Mouse (Mus musculus): Measurements from ENCODE around the gene Syne4. TPM values are rescaled to one million over a fixed set of nuclear protein-coding genes. Genes with fewer than 3 reads are reported as not detected.
A peak's percentile ranks its signal among the peaks of the same experiment; 100 is the strongest.

Gene Syne4
- polyA plus RNA-seq, 1 experiment from 2014 or later: 60.5 TPM

- peak within 1 kb of the TSS; percentile 74 for H3K4me2 ChIP-seq (ENCODE audit: low read length)
- no peaks in the 10 kb centered on the region for H3K27me3 ChIP-seq (replicated peaks; ENCODE audit: control insufficient read depth, insufficient read depth, low read length)
- peak within 1 kb of the TSS; percentile 81 for H3K27ac ChIP-seq (ENCODE audit: low read depth)
- 0 out of 2 replicates have a peak, but pooled peaks cover 4% of the 10 kb centered on the region for H3K36me3 ChIP-seq (ENCODE audit: control insufficient read depth, insufficient read depth, low read length)
- peak within 1 kb of the TSS; percentile 71 for H3K9ac ChIP-seq (ENCODE audit: low read length)
- H3K4me3 ChIP-seq (ENCODE audit: low read depth, low read length): peak within 1 kb of the TSS; percentile 68
- H3K9me3 ChIP-seq (ENCODE audit: control insufficient read depth, low read length): no peaks in the 10 kb centered on the region
- WGBS: under 1% methylated on average over 63 of the region's 63 CpGs
- DNase-seq (ENCODE audit: low spot score) (peak; percentile 78), ATAC-seq (replicated peaks; ENCODE audit: low FRiP score, low TSS enrichment, low read depth) (peak; percentile 63)
- peaks cover 13% of the 10 kb centered on the region for H3K4me1 ChIP-seq (replicated peaks; ENCODE audit: control insufficient read depth, insufficient read depth, low read length)
Observed at GRCm38 (mm10) chr7:30321539-30322284, 7.1 kb downstream of the Syne4 start, which contains the start of gene E130208F15Rik. TSS of gene E130208F15Rik (plus strand) at chr7:30321740.

DNA sequence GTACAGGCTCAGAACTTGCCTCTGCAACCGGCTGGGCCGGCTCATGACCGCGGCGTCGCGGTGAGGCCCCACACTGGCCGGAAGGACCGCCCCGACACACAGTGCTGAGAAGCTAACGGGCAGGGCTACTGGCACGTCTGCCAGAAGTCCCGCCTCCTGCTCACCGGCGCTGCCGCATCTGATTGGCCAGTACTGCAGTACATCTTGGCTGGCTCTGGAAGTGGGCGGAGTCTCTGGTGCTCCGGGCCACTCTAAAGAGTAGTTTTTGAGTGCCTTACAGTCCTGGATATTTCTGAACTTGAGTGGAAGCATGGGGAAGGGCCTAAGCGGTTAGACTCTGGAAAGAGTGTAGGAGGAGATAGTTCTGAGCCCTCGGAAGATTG lies 7.7 kb downstream of the Syne4 start:
- peak; percentile 93 for DNase-seq (ENCODE audit: low spot score)
- Histone ChIP-seq H3K27me3 (replicated peaks; ENCODE audit: control insufficient read depth, insufficient read depth, low read length) (no peaks in the 10 kb centered on the region), H3K4me3 (ENCODE audit: low read depth, low read length) (peak overlapping the region; percentile 68), H3K9ac (ENCODE audit: low read length) (peak overlapping the region; percentile 71), H3K27ac (ENCODE audit: low read depth) (peak overlapping the region; percentile 81), H3K4me2 (ENCODE audit: low read length) (peak overlapping the region; percentile 74), H3K9me3 (ENCODE audit: control insufficient read depth, low read length) (no peaks in the 10 kb centered on the region), H3K36me3 (ENCODE audit: control insufficient read depth, insufficient read depth, low read length) (no peaks in the 10 kb centered on the region), H3K4me1 (replicated peaks; ENCODE audit: control insufficient read depth, insufficient read depth, low read length) (peaks cover 13% of the 10 kb centered on the region)
- peak; percentile 99 for ATAC-seq (replicated peaks; ENCODE audit: low FRiP score, low TSS enrichment, low read depth)
- WGBS: under 1% methylated on average over 20 of the region's 20 CpGs

DNA sequence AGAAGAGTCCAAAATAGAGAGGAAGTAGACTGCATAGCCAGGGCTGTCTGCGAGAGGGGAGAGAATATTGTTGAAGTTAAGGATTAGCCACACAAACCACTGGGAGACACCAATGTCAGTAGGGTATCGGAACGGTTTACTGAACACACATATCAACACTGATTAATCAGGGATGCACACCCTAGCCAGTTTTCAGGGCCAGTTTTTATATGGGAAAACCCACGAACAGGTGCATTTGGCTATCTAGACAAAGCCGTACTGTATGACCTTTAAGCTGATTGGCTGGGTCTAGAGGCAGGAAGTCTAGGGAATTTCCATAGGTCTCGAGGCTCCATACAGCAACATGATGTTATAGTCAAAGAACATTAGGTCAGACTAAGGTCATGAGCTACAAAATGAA lies 8.3 kb downstream of the Syne4 start:
- DNase-seq (ENCODE audit: low spot score) (no peak), ATAC-seq (replicated peaks; ENCODE audit: low FRiP score, low TSS enrichment, low read depth) (no peak)
- Histone ChIP-seq H3K36me3 (ENCODE audit: control insufficient read depth, insufficient read depth, low read length) (no peaks in the 10 kb centered on the region), H3K4me2 (ENCODE audit: low read length) (peak overlapping the region; percentile 74), H3K4me3 (ENCODE audit: low read depth, low read length) (peak overlapping the region; percentile 68), H3K4me1 (replicated peaks; ENCODE audit: control insufficient read depth, insufficient read depth, low read length) (peaks cover 13% of the 10 kb centered on the region), H3K9me3 (ENCODE audit: control insufficient read depth, low read length) (no peaks in the 10 kb centered on the region), H3K9ac (ENCODE audit: low read length) (peak overlapping the region; percentile 44), H3K27me3 (replicated peaks; ENCODE audit: control insufficient read depth, insufficient read depth, low read length) (no peaks in the 10 kb centered on the region), H3K27ac (ENCODE audit: low read depth) (peak overlapping the region; percentile 79; the same call in 1 of the 2 replicates)
- WGBS: 34% methylated on average over 6 of the region's 6 CpGs

DNA sequence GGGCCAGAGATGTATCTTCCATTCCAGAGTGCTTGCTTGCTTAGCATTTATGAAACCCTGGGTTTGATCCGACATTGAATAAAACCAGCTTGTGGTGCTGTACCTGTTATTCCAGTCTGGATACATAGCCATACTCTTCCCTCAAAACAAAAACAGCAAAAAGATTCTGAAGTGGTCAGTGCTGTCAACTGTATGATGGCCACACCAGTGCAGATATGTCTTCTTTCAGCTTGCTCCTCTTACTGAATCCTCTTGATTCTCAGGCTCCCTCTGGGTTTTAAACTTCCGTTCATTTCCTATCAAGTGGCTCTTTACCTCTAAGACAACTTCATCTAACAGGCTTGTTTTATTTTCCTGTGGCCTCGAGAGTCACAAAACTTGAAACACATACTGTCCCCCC lies 9.2 kb downstream of the Syne4 start, which contains the start of gene Sdhaf1:
Gene Sdhaf1 (minus strand): TSS at position 101 of the 400 bp plus-strand sequence.
- Histone ChIP-seq H3K9ac (ENCODE audit: low read length) (peak within 1 kb of the TSS; percentile 44), H3K36me3 (ENCODE audit: control insufficient read depth, insufficient read depth, low read length) (no peaks in the 10 kb centered on the region), H3K27me3 (replicated peaks; ENCODE audit: control insufficient read depth, insufficient read depth, low read length) (no peaks in the 10 kb centered on the region), H3K4me1 (replicated peaks; ENCODE audit: control insufficient read depth, insufficient read depth, low read length) (peaks cover 13% of the 10 kb centered on the region), H3K4me3 (ENCODE audit: low read depth, low read length) (peak within 1 kb of the TSS; percentile 68), H3K4me2 (ENCODE audit: low read length) (peak within 1 kb of the TSS; percentile 74), H3K27ac (ENCODE audit: low read depth) (peak within 1 kb of the TSS; percentile 79; the same call in 1 of the 2 replicates), H3K9me3 (ENCODE audit: control insufficient read depth, low read length) (no peaks in the 10 kb centered on the region)
- 79% methylated on average over 3 of the region's 3 CpGs for WGBS
- DNase-seq (ENCODE audit: low spot score) (no peak), ATAC-seq (replicated peaks; ENCODE audit: low FRiP score, low TSS enrichment, low read depth) (no peak)

DNA sequence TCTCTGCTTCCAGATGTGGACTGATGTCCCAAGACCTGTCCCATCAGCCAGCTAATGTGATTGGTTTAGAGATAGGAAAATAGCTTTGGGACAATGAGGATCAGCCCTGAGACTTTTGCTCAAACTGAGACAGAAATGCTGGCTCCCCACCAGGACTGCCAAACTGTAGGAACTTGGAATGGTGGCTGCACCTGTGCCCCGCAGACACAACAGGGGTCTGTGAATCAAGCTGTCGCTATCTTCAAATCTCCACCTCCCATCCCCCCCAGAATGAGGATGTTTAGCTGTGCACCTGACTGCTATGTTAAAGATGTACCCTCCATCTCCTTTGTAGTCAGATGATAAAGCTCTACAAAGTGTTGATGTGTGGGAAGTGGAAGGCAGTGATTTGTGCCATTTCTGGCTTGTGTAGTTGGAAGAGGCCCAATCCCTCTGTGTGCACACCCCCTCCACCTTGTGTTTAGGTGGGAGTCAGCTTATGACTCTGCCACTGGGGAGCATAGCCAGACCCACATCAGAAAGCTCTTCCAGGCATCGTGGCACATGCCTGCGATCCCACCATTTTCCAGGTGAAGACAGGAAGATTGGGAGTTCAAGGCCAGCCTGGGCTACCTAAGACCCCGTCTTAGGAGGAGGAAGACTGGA lies 9.8 kb downstream of the Syne4 start:
- Histone ChIP-seq H3K9ac (ENCODE audit: low read length) (no peak overlapping the region), H3K9me3 (ENCODE audit: control insufficient read depth, low read length) (no peaks in the 10 kb centered on the region), H3K4me1 (replicated peaks; ENCODE audit: control insufficient read depth, insufficient read depth, low read length) (peaks cover 13% of the 10 kb centered on the region), H3K36me3 (ENCODE audit: control insufficient read depth, insufficient read depth, low read length) (no peaks in the 10 kb centered on the region), H3K4me3 (ENCODE audit: low read depth, low read length) (no peak overlapping the region), H3K27ac (ENCODE audit: low read depth) (no peak overlapping the region), H3K4me2 (ENCODE audit: low read length) (no peak overlapping the region), H3K27me3 (replicated peaks; ENCODE audit: control insufficient read depth, insufficient read depth, low read length) (no peaks in the 10 kb centered on the region)
- ATAC-seq (replicated peaks; ENCODE audit: low FRiP score, low TSS enrichment, low read depth) (no peak), DNase-seq (ENCODE audit: low spot score) (no peak)
- 78% methylated on average over 5 of the region's 5 CpGs for WGBS

- DNase-seq (ENCODE audit: low spot score) (peak; percentile 82), ATAC-seq (replicated peaks; ENCODE audit: low FRiP score, low TSS enrichment, low read depth) (no peak)
- Histone ChIP-seq H3K4me2 (ENCODE audit: low read length) (no peak overlapping the region), H3K9ac (ENCODE audit: low read length) (no peak overlapping the region), H3K36me3 (ENCODE audit: control insufficient read depth, insufficient read depth, low read length) (no peaks in the 10 kb centered on the region), H3K9me3 (ENCODE audit: control insufficient read depth, low read length) (no peaks in the 10 kb centered on the region), H3K4me1 (replicated peaks; ENCODE audit: control insufficient read depth, insufficient read depth, low read length) (peaks cover 13% of the 10 kb centered on the region), H3K4me3 (ENCODE audit: low read depth, low read length) (no peak overlapping the region), H3K27ac (ENCODE audit: low read depth) (no peak overlapping the region), H3K27me3 (replicated peaks; ENCODE audit: control insufficient read depth, insufficient read depth, low read length) (no peaks in the 10 kb centered on the region)
- 46% methylated on average over 2 of the region's 2 CpGs for WGBS
Observed at GRCm38 (mm10) chr7:30325364-30325763, 10.8 kb downstream of the Syne4 start.

DNA sequence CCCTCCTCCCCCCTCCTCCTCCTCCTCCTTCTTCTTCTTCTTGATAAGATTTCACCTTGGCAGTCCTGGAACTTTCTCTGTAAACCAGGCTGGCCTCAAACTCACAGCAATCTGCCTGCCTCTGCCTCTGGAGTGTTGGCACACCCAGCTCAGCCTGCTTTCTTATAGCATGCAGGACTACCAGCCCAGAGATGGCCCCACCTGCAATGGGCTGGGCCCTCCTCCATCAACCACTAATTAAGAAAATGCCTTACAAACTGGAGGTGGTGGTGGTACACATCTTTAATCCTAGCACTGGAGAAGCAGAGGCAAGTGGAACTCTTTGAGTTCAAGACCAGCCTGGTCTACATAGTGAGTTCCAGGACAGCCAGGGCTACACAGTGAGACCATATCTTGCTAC lies 11.8 kb downstream of the Syne4 start:
- Histone ChIP-seq H3K9me3 (ENCODE audit: control insufficient read depth, low read length) (no peaks in the 10 kb centered on the region), H3K27ac (ENCODE audit: low read depth) (no peak overlapping the region), H3K4me3 (ENCODE audit: low read depth, low read length) (no peak overlapping the region), H3K27me3 (replicated peaks; ENCODE audit: control insufficient read depth, insufficient read depth, low read length) (no peaks in the 10 kb centered on the region), H3K9ac (ENCODE audit: low read length) (no peak overlapping the region), H3K4me1 (replicated peaks; ENCODE audit: control insufficient read depth, insufficient read depth, low read length) (peaks cover 6% of the 10 kb centered on the region; the same call in 1 of the 2 replicates), H3K36me3 (ENCODE audit: control insufficient read depth, insufficient read depth, low read length) (no peaks in the 10 kb centered on the region), H3K4me2 (ENCODE audit: low read length) (no peak overlapping the region)
- ATAC-seq (replicated peaks; ENCODE audit: low FRiP score, low TSS enrichment, low read depth): no peak
- DNase-seq (ENCODE audit: low spot score): no peak

GRCm38 (mm10) chr7:30327140-30327539 lies 12.5 kb downstream of the Syne4 start:
- Histone ChIP-seq H3K36me3 (ENCODE audit: control insufficient read depth, insufficient read depth, low read length) (no peaks in the 10 kb centered on the region), H3K27ac (ENCODE audit: low read depth) (no peak overlapping the region), H3K4me2 (ENCODE audit: low read length) (no peak overlapping the region), H3K9me3 (ENCODE audit: control insufficient read depth, low read length) (no peaks in the 10 kb centered on the region), H3K4me1 (replicated peaks; ENCODE audit: control insufficient read depth, insufficient read depth, low read length) (peaks cover 6% of the 10 kb centered on the region; the same call in 1 of the 2 replicates), H3K27me3 (replicated peaks; ENCODE audit: control insufficient read depth, insufficient read depth, low read length) (0 out of 2 replicates have a peak, but pooled peaks cover 1% of the 10 kb centered on the region), H3K9ac (ENCODE audit: low read length) (no peak overlapping the region), H3K4me3 (ENCODE audit: low read depth, low read length) (no peak overlapping the region)
- ATAC-seq (replicated peaks; ENCODE audit: low FRiP score, low TSS enrichment, low read depth): no peak
- 66% methylated on average over 15 of the region's 15 CpGs for WGBS
- DNase-seq (ENCODE audit: low spot score): no peak
